Mouse (Mus musculus) kidney, postnatal 4 days (tissue): ENCODE measurements around the gene Rpl39l.
A peak's percentile ranks its signal among the peaks of the same experiment; 100 is the strongest.
"Not testable (repeated sequence)": the region's sequence is repeated elsewhere in the genome, so short reads cannot be mapped to it uniquely, and the experiment has no call there.

Source experiments
- DNase-seq, 2 experiments: peaks; one replicate each; pipeline ENCODE4 v3.0.0; 2021; ENCODE audit warnings: mixed read lengths in 2 of 2

Gene Rpl39l

GRCm38 (mm10) chr16:10170005-10170404 is at the start of gene Rpl39l:
Gene Rpl39l (plus strand): TSS chr16:10170226.
- DNase-seq: no peak

DNA sequence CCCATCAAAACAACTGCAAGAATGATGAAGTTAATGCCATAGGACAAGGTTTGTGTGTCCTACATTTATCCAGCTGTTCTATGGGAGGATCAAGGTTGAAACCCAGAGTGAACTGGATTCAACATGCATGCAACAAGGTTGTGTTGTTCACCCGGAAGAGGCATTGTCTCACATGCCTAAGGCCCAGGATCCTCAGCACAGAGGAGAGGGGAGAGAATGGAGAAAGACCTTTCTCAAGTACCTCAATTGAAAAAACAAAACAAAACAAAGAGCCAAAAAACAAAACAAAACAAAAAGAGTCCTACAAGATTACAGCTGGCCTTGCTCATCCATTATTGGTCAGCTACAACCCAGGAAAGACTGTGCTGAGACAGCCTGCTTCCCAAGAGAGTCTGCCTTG is 42.4 kb upstream of the Rpl39l start:
- no peak for DNase-seq

- no peak for DNase-seq
These were observed 40.7 kb upstream of the Rpl39l start for GRCm38 (mm10) chr16:10129052-10129911.

DNA sequence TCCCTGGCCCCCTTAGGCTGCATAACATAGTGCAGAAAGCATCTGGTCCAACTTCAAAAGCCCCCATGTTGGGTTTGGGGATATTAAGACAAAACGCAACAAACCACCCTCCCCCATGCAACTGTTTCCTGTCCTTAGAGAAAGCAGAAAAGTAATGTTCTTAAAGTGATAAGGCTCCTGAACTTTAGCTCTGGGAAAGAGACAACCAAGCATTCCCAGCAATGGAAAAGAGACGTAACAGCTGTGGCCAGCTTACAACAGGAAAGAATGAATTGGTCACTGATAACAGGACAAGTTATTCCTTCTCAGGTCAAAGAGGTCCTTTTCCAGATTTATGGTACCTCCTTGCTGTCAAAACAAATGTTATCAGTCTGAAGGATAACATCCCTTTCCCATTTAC is 26.9 kb upstream of the Rpl39l start:
- DNase-seq: peak; percentile 16 to 41

GRCm38 (mm10) chr16:10147401-10147800 is 22.6 kb upstream of the Rpl39l start:
- no peak for DNase-seq

DNA sequence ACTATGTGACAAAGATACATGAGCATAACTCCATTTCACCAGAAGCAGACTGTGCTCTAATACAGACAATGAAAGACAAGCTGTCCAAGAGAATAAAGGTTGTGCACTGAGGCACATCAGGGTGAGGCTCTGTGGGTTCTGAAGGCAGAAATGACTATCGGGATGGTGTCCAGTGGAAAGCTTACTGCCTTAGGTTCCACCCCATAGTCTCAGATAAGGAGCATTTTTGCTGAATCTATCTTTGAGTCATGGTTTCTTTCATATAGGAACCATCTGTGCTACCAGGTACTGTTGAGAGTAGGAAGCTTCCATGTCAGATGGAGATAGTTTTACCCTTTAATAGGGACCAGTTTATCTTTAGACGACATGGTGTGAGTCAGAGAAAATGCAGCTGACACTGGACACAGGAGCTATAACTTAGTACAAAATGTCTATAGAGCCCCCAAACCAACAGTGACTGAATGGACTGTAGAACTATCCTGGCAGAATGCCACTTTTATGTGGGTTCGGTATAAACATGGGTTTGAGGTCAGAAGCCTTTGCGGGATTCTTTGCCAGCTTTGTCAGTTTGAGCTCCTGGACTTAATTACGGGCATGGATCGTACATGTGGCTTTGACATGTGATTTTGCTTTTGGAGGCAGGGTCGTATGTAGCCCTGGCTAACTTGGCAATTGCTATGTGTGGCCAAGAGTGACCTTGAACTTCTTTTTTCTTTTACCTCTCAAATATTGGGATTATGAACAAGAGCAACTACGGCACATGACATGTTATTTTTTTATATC is 712 bp upstream of the Rpl39l start:
- no peak for DNase-seq

DNA sequence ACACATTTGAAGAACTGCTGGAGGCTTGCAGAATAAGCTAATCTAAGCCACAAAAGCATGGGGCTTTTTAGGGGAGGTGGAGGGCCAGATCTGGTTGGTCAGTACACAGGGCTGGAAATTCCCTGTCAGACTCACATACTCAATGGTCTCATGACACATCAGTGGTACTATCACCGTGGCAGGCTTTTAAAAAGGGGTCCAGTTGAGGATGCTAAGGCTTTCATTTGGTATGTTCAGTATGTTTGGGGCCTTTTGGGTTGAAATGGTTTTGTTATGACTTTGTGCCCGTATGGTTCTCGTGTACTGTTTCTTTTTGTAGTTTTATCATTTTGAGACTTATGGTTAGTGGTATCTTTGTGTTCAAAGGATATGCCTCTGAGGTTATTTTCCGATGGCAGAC is 1.2 kb downstream of the Rpl39l start:
- DNase-seq: no peak

DNA sequence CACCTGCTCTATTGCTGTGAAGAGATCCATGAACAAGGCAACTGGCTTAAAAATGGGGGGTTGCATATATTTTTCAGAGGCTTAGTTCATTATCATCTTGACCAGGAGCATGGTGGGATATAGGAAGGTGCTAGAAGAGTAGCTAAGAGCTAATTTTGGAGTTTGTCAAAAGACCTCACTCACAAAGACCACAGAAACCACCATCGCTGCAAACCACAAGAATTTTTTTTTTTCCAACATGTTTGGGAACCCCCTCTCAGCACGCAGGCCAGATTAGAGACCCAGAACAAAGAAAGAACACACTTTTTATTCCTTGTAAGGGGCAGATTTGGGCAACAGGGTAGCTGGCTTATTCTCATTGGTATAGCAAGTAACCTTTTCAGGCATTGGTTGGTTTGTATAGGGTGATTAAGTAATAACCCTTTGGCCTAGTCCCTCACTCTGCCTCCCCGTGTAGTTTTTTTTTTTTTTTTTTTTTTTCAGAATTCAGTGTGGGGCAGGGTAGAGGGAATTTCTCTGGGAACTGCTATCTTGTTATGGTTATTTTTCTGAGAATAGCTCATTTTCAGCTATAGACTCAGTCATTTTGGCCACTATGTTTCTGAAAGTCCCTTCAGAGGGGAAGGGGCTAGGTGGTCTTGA is 2.3 kb downstream of the Rpl39l start:
- no peak for DNase-seq

DNA sequence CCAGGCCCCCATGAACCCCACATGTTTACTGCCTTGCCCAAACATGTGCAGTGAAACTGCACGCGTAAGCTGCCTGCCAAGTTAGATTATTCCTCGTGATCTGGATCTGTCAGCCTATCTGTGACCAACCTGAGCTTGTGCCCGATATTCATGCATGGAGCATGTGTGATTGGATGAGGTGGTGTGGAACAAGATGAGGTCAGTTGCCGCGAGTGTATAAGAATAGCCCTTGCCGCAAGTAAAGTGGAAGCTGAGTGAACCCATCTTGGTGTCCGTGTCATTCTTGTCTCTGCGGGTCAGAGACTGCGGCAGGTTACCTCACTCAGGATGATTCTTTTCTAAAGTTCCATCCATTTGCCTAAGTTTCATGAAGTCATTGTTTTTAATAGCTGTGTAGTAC is 17.4 kb downstream of the Rpl39l start:
- not testable (repeated sequence) for DNase-seq

DNA sequence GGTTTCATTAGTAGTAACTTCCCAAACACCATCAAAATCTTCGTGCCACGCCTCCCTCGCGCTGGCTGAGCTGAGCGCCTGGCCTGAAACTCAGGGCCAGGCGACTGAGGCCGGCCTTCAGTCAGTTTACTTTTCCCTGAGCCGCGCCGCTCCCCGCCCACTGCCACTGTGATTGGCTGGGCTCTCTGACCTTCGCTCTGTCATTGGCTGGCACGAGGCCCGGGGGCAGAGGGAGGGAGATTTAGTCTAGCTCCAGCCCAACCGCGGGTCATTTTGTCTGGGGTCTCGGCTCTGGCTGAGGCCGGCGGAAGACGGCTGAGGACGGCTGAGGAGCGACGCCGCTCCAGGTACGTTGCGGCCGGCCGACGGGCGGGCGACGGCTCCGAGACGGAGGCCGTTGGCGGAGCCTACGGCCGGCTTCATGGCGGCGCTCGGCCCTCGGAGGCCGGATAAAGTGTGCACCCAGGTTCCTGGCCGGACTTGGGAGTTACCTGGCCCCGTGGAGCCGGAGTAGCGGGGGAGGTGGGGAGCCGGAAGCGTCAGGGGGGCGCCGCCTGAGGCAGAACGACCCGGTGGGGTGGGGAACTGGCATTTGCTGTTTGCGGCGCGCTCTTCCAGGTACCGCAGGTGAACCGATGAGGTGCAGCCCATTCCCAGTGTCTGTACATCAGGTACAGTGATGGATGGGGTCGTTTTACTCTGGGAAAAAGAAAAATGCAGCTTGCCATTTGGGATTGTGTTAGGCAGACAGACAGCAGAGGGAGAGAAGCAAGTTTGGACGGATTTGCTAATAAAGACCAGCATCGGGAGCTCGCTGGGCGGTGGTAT is 22.9 kb downstream of the Rpl39l start, which contains the start of gene Atf7ip2:
TSS of gene Atf7ip2 (plus strand) at position 34 of the 828 bp plus-strand sequence.
- DNase-seq: peak; percentile 95 to 96

DNA sequence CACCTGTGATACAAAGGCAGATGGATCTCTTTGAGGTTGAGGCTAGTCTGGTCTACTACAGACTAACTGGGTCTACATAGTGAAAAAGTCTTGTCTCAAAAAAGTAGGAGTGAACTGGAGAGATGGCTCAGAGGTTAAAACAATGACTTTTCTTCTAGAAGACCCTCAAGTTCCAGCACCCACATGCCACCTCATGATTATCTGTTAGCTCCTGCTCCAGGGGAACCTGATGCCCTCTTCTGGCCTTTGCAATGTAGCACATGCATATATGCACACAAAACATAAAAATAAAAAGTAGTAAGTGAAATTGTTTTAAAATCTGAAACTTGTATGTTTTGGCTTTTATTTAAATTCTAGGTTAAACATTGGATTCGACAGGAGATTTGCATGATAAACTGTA is 38.8 kb downstream of the Rpl39l start:
- DNase-seq: no peak

GRCm38 (mm10) chr16:10216366-10216765 is 46.3 kb downstream of the Rpl39l start:
- not testable (repeated sequence) for DNase-seq

DNA sequence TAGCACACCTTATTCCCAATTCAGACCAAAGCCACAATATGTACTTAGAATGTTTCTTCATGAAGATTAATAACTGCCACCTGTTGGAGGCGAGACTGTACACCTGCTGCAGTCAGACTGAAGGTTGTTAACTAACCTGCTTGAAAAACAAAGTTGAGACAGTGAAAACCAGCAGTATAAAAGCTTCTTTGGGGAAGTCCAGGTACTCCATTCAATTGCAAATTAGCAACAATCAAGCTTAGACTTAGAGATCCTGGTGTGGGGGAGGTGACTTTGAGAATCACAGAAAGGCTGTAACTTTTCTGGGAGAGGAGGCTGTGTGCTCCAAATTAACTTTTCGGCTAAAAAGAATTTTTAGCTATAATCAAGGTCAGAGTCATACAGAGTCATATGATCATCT is 47.0 kb downstream of the Rpl39l start:
- DNase-seq: not testable (repeated sequence)
